Mouse (Mus musculus): Measurements from ENCODE around the gene Pitx3. TPM values are rescaled to one million over a fixed set of nuclear protein-coding genes. Genes with fewer than 3 reads are reported as not detected.

Gene Pitx3
- polyA plus RNA-seq, 1 experiment from 2014 or later: 0.57 TPM

DNA sequence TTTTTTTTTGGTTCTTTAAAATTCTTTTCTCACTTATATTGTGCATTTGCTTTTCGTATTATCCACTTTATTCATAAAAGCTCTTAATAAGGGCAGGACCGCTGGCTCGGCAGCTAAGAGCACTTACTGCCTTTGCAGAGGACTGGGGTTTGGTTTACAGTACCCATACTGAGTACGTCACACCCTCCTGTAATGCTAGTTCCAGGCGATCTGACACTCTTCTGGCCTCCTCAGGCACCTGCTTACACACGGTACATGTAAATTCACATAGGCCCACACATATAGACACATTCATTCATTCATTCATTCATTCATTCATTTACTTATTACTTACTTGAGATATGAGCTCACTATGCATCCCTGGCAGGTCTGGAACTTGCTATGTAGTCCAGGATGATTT is 27.3 kb downstream of the Pitx3 start:
- H3K4me2 ChIP-seq (ENCODE audit: low read depth, low read length): no peak overlapping the region
- no peak overlapping the region for H3K27ac ChIP-seq (ENCODE audit: low read length)
- H3K9me3 ChIP-seq (replicated peaks; ENCODE audit: control insufficient read depth, low read length): no peaks in the 10 kb centered on the region
- no peaks in the 10 kb centered on the region for H3K27me3 ChIP-seq (ENCODE audit: control insufficient read depth, insufficient read depth, low read length)
- no peak for ATAC-seq (ENCODE audit: insufficient read depth, low FRiP score)
- H3K36me3 ChIP-seq (ENCODE audit: control insufficient read depth, insufficient read depth, low read length): no peaks in the 10 kb centered on the region
- no peak overlapping the region for H3K4me3 ChIP-seq (replicated peaks; ENCODE audit: low read length)
- 69% methylated on average over 6 of the region's 6 CpGs for WGBS
- no peaks in the 10 kb centered on the region for H3K4me1 ChIP-seq (ENCODE audit: control insufficient read depth, insufficient read depth, low read length)
- H3K9ac ChIP-seq (ENCODE audit: low read length): no peak overlapping the region

DNA sequence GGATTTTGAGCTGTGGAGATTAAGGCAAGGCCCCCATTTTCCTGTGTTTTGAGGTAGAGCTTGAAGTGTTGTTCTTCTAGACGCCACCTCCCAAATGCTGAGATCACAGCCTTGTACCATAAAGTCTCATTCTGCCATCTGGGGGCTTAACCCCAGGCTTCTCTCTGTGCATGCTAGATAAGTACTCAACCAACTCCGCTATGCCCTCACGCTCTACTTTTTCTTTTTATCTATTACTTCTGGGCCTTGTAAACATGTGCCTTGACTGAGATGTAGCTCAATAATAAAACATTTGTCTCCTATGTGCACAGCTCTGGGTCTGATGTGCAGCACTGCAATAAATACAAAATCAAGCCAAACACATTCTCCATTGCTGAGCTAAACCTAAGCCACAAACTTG is 28.7 kb downstream of the Pitx3 start:
- Histone ChIP-seq H3K4me3 (replicated peaks; ENCODE audit: low read length) (no peak overlapping the region), H3K27ac (ENCODE audit: low read length) (no peak overlapping the region), H3K4me2 (ENCODE audit: low read depth, low read length) (no peak overlapping the region), H3K27me3 (ENCODE audit: control insufficient read depth, insufficient read depth, low read length) (no peaks in the 10 kb centered on the region), H3K9ac (ENCODE audit: low read length) (no peak overlapping the region), H3K9me3 (replicated peaks; ENCODE audit: control insufficient read depth, low read length) (no peaks in the 10 kb centered on the region), H3K4me1 (ENCODE audit: control insufficient read depth, insufficient read depth, low read length) (no peaks in the 10 kb centered on the region), H3K36me3 (ENCODE audit: control insufficient read depth, insufficient read depth, low read length) (no peaks in the 10 kb centered on the region)
- ATAC-seq (ENCODE audit: insufficient read depth, low FRiP score): no peak
- 86% methylated on average over 3 of the region's 3 CpGs for WGBS

DNA sequence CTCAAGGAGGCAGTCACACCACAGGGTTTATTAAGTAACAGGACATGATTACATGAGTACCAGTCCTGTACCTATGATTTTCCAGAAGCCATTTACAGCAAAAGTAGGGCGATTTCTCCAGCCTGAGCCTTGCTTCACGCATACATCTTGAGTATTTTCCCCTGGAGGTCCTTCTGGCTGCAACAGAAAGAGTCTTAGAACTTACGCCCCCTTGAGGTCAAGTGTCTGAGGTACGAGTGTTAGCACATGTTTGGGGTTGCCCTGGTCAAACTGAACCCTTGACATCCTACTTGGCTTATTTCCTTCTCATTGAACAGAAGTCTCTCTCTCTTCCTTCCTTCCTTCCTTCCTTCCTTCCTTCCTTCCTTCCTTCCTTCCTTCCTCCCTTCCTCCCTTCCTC is 33.5 kb downstream of the Pitx3 start:
- H3K4me3 ChIP-seq (replicated peaks; ENCODE audit: low read length): no peak overlapping the region
- 49% methylated on average over 4 of the region's 4 CpGs for WGBS
- no peaks in the 10 kb centered on the region for H3K9me3 ChIP-seq (replicated peaks; ENCODE audit: control insufficient read depth, low read length)
- H3K27me3 ChIP-seq (ENCODE audit: control insufficient read depth, insufficient read depth, low read length): no peaks in the 10 kb centered on the region
- no peak for ATAC-seq (ENCODE audit: insufficient read depth, low FRiP score)
- H3K27ac ChIP-seq (ENCODE audit: low read length): no peak overlapping the region
- H3K4me1 ChIP-seq (ENCODE audit: control insufficient read depth, insufficient read depth, low read length): no peaks in the 10 kb centered on the region
- H3K9ac ChIP-seq (ENCODE audit: low read length): no peak overlapping the region
- H3K4me2 ChIP-seq (ENCODE audit: low read depth, low read length): no peak overlapping the region
- no peaks in the 10 kb centered on the region for H3K36me3 ChIP-seq (ENCODE audit: control insufficient read depth, insufficient read depth, low read length)

DNA sequence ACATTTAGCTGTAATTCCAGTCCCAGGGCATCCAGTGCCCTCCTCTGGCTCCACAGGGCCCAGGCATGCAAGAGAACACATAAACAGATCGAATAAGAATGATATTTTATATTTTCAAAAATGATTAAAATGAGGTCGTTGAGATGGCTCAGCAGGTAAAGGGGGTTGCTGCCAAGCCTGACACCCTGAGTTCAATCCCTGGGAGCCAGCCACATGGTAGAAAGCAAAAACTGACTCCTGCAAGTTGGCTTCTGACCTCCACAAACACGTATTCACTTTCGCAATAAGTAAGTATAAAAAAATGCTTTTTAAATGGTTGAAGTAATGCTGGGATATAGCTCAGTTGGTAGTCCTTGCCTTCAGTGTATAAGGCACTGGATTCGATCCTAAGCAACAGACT is 37.3 kb downstream of the Pitx3 start:
- H3K9ac ChIP-seq (ENCODE audit: low read length): no peak overlapping the region
- no peak for ATAC-seq (ENCODE audit: insufficient read depth, low FRiP score)
- no peak overlapping the region for H3K27ac ChIP-seq (ENCODE audit: low read length)
- no peaks in the 10 kb centered on the region for H3K9me3 ChIP-seq (replicated peaks; ENCODE audit: control insufficient read depth, low read length)
- H3K27me3 ChIP-seq (ENCODE audit: control insufficient read depth, insufficient read depth, low read length): no peaks in the 10 kb centered on the region
- no peak overlapping the region for H3K4me3 ChIP-seq (replicated peaks; ENCODE audit: low read length)
- no peak overlapping the region for H3K4me2 ChIP-seq (ENCODE audit: low read depth, low read length)
- H3K36me3 ChIP-seq (ENCODE audit: control insufficient read depth, insufficient read depth, low read length): no peaks in the 10 kb centered on the region
- 82% methylated on average over 5 of the region's 5 CpGs for WGBS
- no peaks in the 10 kb centered on the region for H3K4me1 ChIP-seq (ENCODE audit: control insufficient read depth, insufficient read depth, low read length)

DNA sequence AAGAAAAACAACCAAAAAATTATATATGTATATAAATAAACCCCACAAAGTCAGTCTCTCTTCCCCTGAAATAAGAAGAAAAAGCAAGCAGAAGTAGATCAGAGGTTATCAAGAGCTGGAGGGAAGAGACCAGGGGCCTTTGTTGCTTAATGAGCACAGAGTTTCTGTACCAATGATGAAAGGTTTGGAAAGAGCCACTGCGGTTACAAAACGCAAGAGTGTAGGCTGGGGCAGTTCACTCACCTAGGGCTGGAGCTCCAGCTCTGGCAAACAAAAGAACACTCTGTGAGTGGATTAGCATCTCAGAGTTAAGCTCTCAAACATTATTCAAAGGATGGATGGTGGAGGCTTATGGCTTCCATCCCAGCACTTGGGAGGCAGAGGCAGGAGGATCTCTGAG is 37.9 kb downstream of the Pitx3 start:
- H3K4me2 ChIP-seq (ENCODE audit: low read depth, low read length): no peak overlapping the region
- no peaks in the 10 kb centered on the region for H3K27me3 ChIP-seq (ENCODE audit: control insufficient read depth, insufficient read depth, low read length)
- 82% methylated on average over 2 of the region's 2 CpGs for WGBS
- H3K9me3 ChIP-seq (replicated peaks; ENCODE audit: control insufficient read depth, low read length): no peaks in the 10 kb centered on the region
- H3K36me3 ChIP-seq (ENCODE audit: control insufficient read depth, insufficient read depth, low read length): no peaks in the 10 kb centered on the region
- H3K9ac ChIP-seq (ENCODE audit: low read length): no peak overlapping the region
- no peak for ATAC-seq (ENCODE audit: insufficient read depth, low FRiP score)
- no peak overlapping the region for H3K27ac ChIP-seq (ENCODE audit: low read length)
- H3K4me3 ChIP-seq (replicated peaks; ENCODE audit: low read length): no peak overlapping the region
- H3K4me1 ChIP-seq (ENCODE audit: control insufficient read depth, insufficient read depth, low read length): no peaks in the 10 kb centered on the region

DNA sequence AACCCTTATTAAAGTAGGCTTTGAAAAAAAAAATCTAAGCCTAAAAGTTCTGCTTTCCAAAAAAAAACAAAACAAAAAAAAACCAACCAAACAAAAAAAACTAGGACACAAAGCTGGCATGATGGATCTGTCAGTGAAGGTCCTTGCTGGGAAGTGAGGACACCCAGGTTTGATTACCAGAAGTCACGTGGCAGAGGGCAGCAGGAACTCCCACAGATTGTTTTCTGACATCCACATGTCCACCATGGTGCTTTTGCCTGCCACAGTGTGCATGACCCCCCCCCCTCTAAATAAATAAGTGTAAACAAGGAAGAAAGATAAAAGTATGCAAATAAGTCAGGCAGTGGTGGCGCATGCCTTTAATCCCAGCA is 44.0 kb downstream of the Pitx3 start:
- no peak overlapping the region for H3K9ac ChIP-seq (ENCODE audit: low read length)
- H3K4me2 ChIP-seq (ENCODE audit: low read depth, low read length): no peak overlapping the region
- 79% methylated on average over 2 of the region's 2 CpGs for WGBS
- ATAC-seq (ENCODE audit: insufficient read depth, low FRiP score): no peak
- H3K9me3 ChIP-seq (replicated peaks; ENCODE audit: control insufficient read depth, low read length): no peaks in the 10 kb centered on the region
- H3K27ac ChIP-seq (ENCODE audit: low read length): no peak overlapping the region
- H3K4me1 ChIP-seq (ENCODE audit: control insufficient read depth, insufficient read depth, low read length): no peaks in the 10 kb centered on the region
- no peaks in the 10 kb centered on the region for H3K27me3 ChIP-seq (ENCODE audit: control insufficient read depth, insufficient read depth, low read length)
- H3K36me3 ChIP-seq (ENCODE audit: control insufficient read depth, insufficient read depth, low read length): no peaks in the 10 kb centered on the region
- no peak overlapping the region for H3K4me3 ChIP-seq (replicated peaks; ENCODE audit: low read length)

DNA sequence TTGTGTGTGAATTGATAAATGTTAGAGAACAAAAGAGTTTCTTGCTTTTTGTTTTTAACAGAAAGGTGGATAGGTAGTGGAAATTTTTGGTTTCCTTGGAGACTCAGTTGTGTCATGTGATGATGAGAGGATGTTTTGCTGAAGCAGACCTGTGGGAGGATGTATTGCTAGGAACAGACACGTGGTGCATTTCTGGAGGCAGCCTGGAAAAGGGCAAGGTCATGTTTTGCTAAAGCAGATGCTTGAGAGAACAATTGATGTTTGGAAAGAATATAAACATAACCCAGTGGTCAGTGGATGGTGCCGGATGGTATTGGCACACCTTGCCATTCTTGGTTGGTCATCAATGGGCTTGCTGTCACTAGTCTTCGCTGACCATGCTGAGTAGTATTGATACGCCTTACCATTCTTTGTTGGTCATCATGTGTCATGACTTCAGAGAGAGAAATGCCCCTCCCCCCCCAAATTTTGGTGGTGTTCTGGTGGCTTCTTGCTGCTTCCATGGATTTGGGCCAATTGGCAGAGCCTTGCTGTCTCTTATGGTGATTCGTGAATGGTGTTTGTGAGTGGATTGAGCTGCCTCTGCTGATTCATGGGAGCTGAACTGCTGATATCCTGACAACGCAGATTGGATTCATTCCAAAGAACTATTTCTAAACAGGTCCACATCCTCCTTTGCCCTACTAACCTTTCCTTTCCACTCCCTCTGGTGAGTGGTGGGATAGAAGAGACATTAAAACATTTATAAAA is 44.5 kb downstream of the Pitx3 start:
- Histone ChIP-seq H3K4me1 (ENCODE audit: control insufficient read depth, insufficient read depth, low read length) (no peaks in the 10 kb centered on the region), H3K4me2 (ENCODE audit: low read depth, low read length) (no peak overlapping the region), H3K36me3 (ENCODE audit: control insufficient read depth, insufficient read depth, low read length) (no peaks in the 10 kb centered on the region), H3K9me3 (replicated peaks; ENCODE audit: control insufficient read depth, low read length) (no peaks in the 10 kb centered on the region), H3K27ac (ENCODE audit: low read length) (no peak overlapping the region), H3K27me3 (ENCODE audit: control insufficient read depth, insufficient read depth, low read length) (no peaks in the 10 kb centered on the region), H3K9ac (ENCODE audit: low read length) (no peak overlapping the region), H3K4me3 (replicated peaks; ENCODE audit: low read length) (no peak overlapping the region)
- no peak for ATAC-seq (ENCODE audit: insufficient read depth, low FRiP score)
- 69% methylated on average over 6 of the region's 6 CpGs for WGBS

DNA sequence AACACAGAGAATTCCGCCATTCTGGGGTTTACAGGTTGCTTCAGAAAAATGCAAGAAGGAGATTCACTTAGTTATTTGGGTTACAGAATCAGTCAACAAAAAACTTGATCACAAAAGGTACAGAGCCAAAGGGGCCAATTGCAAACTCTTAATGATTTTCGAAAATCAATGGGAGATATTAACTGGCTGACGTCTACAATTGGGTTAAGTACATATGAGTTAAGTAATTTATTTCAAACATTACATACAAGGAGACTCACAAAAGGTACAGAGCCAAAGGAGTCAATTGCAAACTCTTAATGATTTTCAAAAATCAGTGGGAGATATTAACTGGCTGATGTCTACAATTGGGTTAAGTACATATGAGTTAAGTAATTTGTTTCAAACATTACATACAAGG is 48.6 kb downstream of the Pitx3 start:
- no peak overlapping the region for H3K4me2 ChIP-seq (ENCODE audit: low read depth, low read length)
- no peak overlapping the region for H3K27ac ChIP-seq (ENCODE audit: low read length)
- no peak overlapping the region for H3K9ac ChIP-seq (ENCODE audit: low read length)
- no peak for ATAC-seq (ENCODE audit: insufficient read depth, low FRiP score)
- H3K4me1 ChIP-seq (ENCODE audit: control insufficient read depth, insufficient read depth, low read length): no peaks in the 10 kb centered on the region
- H3K9me3 ChIP-seq (replicated peaks; ENCODE audit: control insufficient read depth, low read length): no peaks in the 10 kb centered on the region
- no peak overlapping the region for H3K4me3 ChIP-seq (replicated peaks; ENCODE audit: low read length)
- H3K36me3 ChIP-seq (ENCODE audit: control insufficient read depth, insufficient read depth, low read length): no peaks in the 10 kb centered on the region
- H3K27me3 ChIP-seq (ENCODE audit: control insufficient read depth, insufficient read depth, low read length): no peaks in the 10 kb centered on the region
- 92% methylated on average over 3 of the region's 3 CpGs for WGBS

DNA sequence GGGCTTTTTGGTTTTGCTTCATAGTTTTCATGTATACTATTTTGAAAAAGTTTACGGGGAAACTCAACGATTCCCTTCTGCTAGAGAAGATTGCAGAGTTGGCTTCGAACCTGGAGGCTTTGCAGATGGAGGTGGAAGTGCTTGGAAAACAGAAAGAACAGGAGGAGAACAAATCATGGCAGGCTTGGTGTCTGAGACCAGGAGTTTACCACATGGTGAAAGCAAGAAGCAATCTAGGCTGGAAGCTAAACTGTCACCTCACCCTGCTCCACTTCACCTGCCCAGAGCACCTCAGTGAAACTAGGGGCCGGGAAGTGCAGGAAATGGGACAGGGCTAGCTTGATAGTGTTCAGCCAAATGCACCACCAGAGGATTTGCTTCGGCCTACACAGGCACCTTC is 51.7 kb downstream of the Pitx3 start:
- Histone ChIP-seq H3K4me2 (ENCODE audit: low read depth, low read length) (no peak overlapping the region), H3K4me1 (ENCODE audit: control insufficient read depth, insufficient read depth, low read length) (no peaks in the 10 kb centered on the region), H3K36me3 (ENCODE audit: control insufficient read depth, insufficient read depth, low read length) (no peaks in the 10 kb centered on the region), H3K4me3 (replicated peaks; ENCODE audit: low read length) (no peak overlapping the region), H3K27me3 (ENCODE audit: control insufficient read depth, insufficient read depth, low read length) (no peaks in the 10 kb centered on the region), H3K27ac (ENCODE audit: low read length) (no peak overlapping the region), H3K9me3 (replicated peaks; ENCODE audit: control insufficient read depth, low read length) (no peaks in the 10 kb centered on the region), H3K9ac (ENCODE audit: low read length) (no peak overlapping the region)
- WGBS: 85% methylated on average over 5 of the region's 5 CpGs
- no peak for ATAC-seq (ENCODE audit: insufficient read depth, low FRiP score)
